Mouse (Mus musculus) embryonic facial prominence, embryonic 14.5 days (tissue): ENCODE measurements around the gene Ccdc172. TPM values are rescaled to one million over a fixed set of nuclear protein-coding genes. Genes with fewer than 3 reads are reported as not detected.
A peak's percentile ranks its signal among the peaks of the same experiment; 100 is the strongest.

Experiments
- ATAC-seq: fragments of 200-750 bp; cut with Nextera tagmentation; 2 replicates; pipeline ENCODE4 v1.8.0; 2017; ENCODE audit warnings: low read depth, moderate number of reproducible peaks, moderate TSS enrichment
- DNase-seq: peaks from one replicate; pipeline ENCODE4 v3.0.0-alpha.2; 2015; ENCODE audit warnings: low spot score
- H3K27ac ChIP-seq: fragments of 300-500 bp; sonication (generic); replicated peaks from 2 replicates; pipeline ENCODE4 v1.5.1; 2014; ENCODE audit warnings: low read depth, mild to moderate bottlenecking, low read length, moderate library complexity
- H3K27me3 ChIP-seq: fragments of 300-500 bp; sonication (generic); replicated peaks from 2 replicates; pipeline ENCODE4 v1.6.1; 2014; ENCODE audit warnings: low read length; ENCODE audit not compliant: control insufficient read depth, insufficient read depth
- H3K36me3 ChIP-seq: fragments of 300-500 bp; sonication (generic); 2 replicates; pipeline ENCODE4 v1.6.1; 2014; ENCODE audit warnings: low read length, mixed read lengths; ENCODE audit not compliant: control insufficient read depth, insufficient read depth
- H3K4me1 ChIP-seq: fragments of 300-500 bp; sonication (generic); 2 replicates; pipeline ENCODE4 v1.6.1; 2014; ENCODE audit warnings: antibody characterized with exemption, low read length; ENCODE audit not compliant: control insufficient read depth, insufficient read depth
- H3K4me2 ChIP-seq: fragments of 300-500 bp; sonication (generic); 2 replicates; pipeline ENCODE4 v1.6.1; 2014; ENCODE audit warnings: low read depth, mild to moderate bottlenecking, low read length, moderate library complexity, mixed read lengths
- H3K4me3 ChIP-seq: fragments of 300-500 bp; sonication (generic); 2 replicates; pipeline ENCODE4 v1.5.1; 2014; ENCODE audit warnings: low read depth, mild to moderate bottlenecking, low read length
- H3K9ac ChIP-seq: fragments of 300-500 bp; sonication (generic); 2 replicates; pipeline ENCODE4 v1.6.1; 2014; ENCODE audit warnings: low read depth, mild to moderate bottlenecking, low read length, moderate library complexity, mixed read lengths
- H3K9me3 ChIP-seq: fragments of 300-500 bp; sonication (generic); 2 replicates; pipeline ENCODE4 v1.6.1; 2016; ENCODE audit warnings: low read length; ENCODE audit not compliant: control insufficient read depth
- WGBS: fragments of 180-500 bp; shearing (Covaris S2); extraction: QIAGEN DNeasy Blood & Tissue Kit; methylation state at CpG from one replicate; pipeline ENCODE4 v1.1.7; 2014; 5-methylcytosine and 5-hydroxymethylcytosine counted together
- polyA plus RNA-seq: library from polyadenylated mRNA; unstranded; fragments of >200 nt; fragmentation: Nextera tagmentation; extraction: Ambion mirVana; gene quantifications from 2 replicates; pipeline ENCODE4 v1.2.1, GENCODE M21; 2014

Ccdc172 gene
- not detected in 2 replicates for polyA plus RNA-seq

DNA sequence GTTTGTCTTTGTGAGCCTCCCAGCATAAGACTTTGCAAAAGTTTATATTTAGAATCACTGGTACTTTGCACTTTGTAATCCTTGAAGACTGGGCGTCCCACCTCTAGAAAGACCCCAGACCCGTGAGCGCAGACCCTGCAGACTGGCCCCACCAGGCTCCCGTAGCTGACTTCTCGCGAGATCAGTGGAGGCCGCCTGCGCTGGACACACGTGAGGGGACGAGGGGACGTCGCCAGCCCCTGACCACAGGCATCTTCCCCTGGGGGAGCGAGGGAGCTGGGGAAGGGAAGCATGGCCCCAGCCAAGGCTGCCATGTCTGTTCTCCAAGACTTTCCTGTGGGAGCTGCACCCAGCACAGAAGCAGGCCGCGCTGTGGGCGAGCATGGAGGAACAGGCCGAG, at the start of gene Ccdc172:
Ccdc172 (plus strand) TSS at position 176 of the 400 bp plus-strand sequence.
- no peaks in the 10 kb centered on the region for H3K4me1 ChIP-seq
- H3K9ac ChIP-seq = no peak within 1 kb of the TSS
- H3K27me3 ChIP-seq = no peaks in the 10 kb centered on the region
- H3K36me3 ChIP-seq = no peaks in the 10 kb centered on the region
- DNase-seq (no peak), ATAC-seq (no peak)
- H3K9me3 ChIP-seq = no peaks in the 10 kb centered on the region
- no peak within 1 kb of the TSS for H3K27ac ChIP-seq
- no peak within 1 kb of the TSS for H3K4me3 ChIP-seq
- 90% methylated on average over 16 of the region's 17 CpGs for WGBS
- H3K4me2 ChIP-seq = no peak within 1 kb of the TSS

- Histone ChIP-seq H3K27me3 (peaks cover 6% of the 10 kb centered on the region; the same call in 1 of the 2 replicates), H3K36me3 (no peaks in the 10 kb centered on the region), H3K27ac (no peak overlapping the region), H3K4me3 (no peak overlapping the region), H3K9ac (no peak overlapping the region), H3K9me3 (no peaks in the 10 kb centered on the region), H3K4me2 (no peak overlapping the region), H3K4me1 (peaks cover 9% of the 10 kb centered on the region; the same call in 1 of the 2 replicates)
- WGBS = 66% methylated on average over 3 of the region's 3 CpGs
- DNase-seq = no peak
- no peak for ATAC-seq
Observed at GRCm38 (mm10) chr19:58463755-58464154, 48.0 kb upstream of the Ccdc172 start.

DNA sequence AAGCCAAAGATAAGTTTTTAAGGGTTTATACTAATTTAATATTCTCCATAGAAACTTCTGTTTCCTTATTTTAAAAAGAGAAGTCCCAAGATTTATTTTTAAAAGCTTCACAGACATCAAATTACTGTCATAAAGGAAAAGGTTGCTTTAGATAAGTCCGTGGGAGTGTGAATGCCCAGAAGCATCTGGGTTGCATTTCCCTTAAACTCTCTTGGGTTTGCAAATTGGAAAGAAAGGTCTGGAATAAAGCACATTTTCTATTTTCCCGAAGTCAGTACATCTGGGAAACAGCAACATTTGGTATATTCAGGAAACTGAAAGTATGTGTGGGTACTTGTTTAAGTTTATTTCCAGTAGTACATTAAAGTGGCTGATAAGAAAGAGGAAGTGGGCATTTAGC, 43.5 kb upstream of the Ccdc172 start:
- Histone ChIP-seq H3K4me1 (peaks cover 13% of the 10 kb centered on the region; the same call in 1 of the 2 replicates), H3K27me3 (no peaks in the 10 kb centered on the region; the same call in 1 of the 2 replicates), H3K9me3 (no peaks in the 10 kb centered on the region), H3K4me2 (peak overlapping the region; percentile 40), H3K9ac (no peak overlapping the region), H3K36me3 (no peaks in the 10 kb centered on the region), H3K4me3 (no peak overlapping the region), H3K27ac (peak overlapping the region; percentile 10; the same call in 1 of the 2 replicates)
- ATAC-seq (no peak), DNase-seq (peak; percentile 59)
- WGBS = 17% methylated on average over 2 of the region's 2 CpGs

DNA sequence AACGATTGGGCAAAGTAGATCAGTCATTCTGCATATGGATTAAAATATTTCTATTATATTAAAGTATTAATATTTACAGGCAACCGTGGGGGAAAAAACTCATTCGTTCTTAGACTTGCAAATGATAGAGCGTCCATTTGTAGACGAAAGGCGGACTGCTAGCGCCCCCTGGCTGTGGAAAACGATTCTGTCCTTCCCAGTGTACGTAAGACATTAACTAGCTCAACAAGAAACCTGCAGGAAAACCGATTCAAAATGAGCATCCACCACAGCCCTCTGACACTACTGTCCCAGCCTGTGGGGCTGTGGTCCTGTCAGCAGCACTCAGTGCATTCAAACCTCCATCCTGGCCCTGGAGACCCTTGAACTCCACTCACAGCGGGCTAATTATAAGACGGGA, 42.4 kb upstream of the Ccdc172 start:
- no peak overlapping the region for H3K9ac ChIP-seq
- H3K27ac ChIP-seq = no peak overlapping the region
- H3K4me2 ChIP-seq = no peak overlapping the region
- H3K4me1 ChIP-seq = peaks cover 13% of the 10 kb centered on the region; the same call in 1 of the 2 replicates
- no peaks in the 10 kb centered on the region for H3K36me3 ChIP-seq
- no peaks in the 10 kb centered on the region; the same call in 1 of the 2 replicates for H3K27me3 ChIP-seq
- H3K4me3 ChIP-seq = no peak overlapping the region
- DNase-seq (peak; percentile 90), ATAC-seq (peak; percentile 62; the same call in 1 of the 2 replicates)
- 16% methylated on average over 12 of the region's 12 CpGs for WGBS
- H3K9me3 ChIP-seq = no peaks in the 10 kb centered on the region

- H3K9me3 ChIP-seq = 0 out of 2 replicates have a peak, but pooled peaks cover under 1% of the 10 kb centered on the region
- DNase-seq (no peak), ATAC-seq (no peak)
- 79% methylated on average over 3 of the region's 3 CpGs for WGBS
- no peak overlapping the region for H3K9ac ChIP-seq
- H3K4me3 ChIP-seq = no peak overlapping the region
- no peaks in the 10 kb centered on the region for H3K4me1 ChIP-seq
- H3K27ac ChIP-seq = no peak overlapping the region
- H3K27me3 ChIP-seq = no peaks in the 10 kb centered on the region; the same call in 1 of the 2 replicates
- no peak overlapping the region for H3K4me2 ChIP-seq
- H3K36me3 ChIP-seq = no peaks in the 10 kb centered on the region
Observed at GRCm38 (mm10) chr19:58474251-58474650, 37.5 kb upstream of the Ccdc172 start.

DNA sequence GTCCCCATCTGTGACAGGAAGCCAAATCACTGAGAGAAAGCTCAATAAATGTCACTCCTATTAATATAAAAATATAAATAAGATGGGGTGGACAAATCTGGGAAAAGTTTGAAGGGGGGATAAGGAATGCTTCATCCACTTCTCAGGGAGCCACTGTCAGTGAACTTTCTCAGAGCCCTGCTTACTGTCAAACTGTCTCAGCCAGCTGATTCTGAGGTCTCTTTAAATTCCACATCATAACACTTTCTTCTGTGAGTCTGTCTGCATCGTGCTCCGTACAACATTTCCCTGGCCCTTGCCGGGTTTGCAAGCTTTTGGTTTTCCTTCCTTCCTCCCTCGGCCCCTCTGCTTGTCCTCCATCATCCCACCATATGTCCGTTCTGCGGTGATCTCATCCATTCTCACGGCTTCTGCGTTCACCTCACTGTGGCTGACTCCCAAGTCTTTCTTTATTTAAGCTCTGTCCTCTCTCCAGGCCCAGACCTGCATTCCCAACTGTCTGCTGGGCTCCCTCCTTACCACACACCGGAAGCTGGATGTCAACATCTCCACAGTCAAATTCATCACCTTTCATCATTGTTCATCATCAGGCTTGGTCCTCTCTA, 29.3 kb upstream of the Ccdc172 start:
- ATAC-seq (no peak), DNase-seq (peak; percentile 33)
- no peak overlapping the region for H3K4me2 ChIP-seq
- H3K9ac ChIP-seq = no peak overlapping the region
- no peak overlapping the region for H3K4me3 ChIP-seq
- peaks cover 7% of the 10 kb centered on the region; the same call in 1 of the 2 replicates for H3K4me1 ChIP-seq
- 65% methylated on average over 9 of the region's 9 CpGs for WGBS
- H3K27ac ChIP-seq = no peak overlapping the region
- no peaks in the 10 kb centered on the region for H3K27me3 ChIP-seq
- H3K36me3 ChIP-seq = no peaks in the 10 kb centered on the region
- H3K9me3 ChIP-seq = peaks cover 14% of the 10 kb centered on the region; the same call in 1 of the 2 replicates

GRCm38 (mm10) chr19:58486686-58487085, 25.1 kb upstream of the Ccdc172 start:
- H3K27me3 ChIP-seq = no peaks in the 10 kb centered on the region
- WGBS = 26% methylated on average over 2 of the region's 2 CpGs
- no peak overlapping the region for H3K9ac ChIP-seq
- ATAC-seq (no peak), DNase-seq (peak; percentile 52)
- H3K9me3 ChIP-seq = peaks cover 20% of the 10 kb centered on the region; the same call in 1 of the 2 replicates
- no peak overlapping the region for H3K27ac ChIP-seq
- no peaks in the 10 kb centered on the region for H3K36me3 ChIP-seq
- H3K4me2 ChIP-seq = no peak overlapping the region
- no peak overlapping the region for H3K4me3 ChIP-seq
- peaks cover 7% of the 10 kb centered on the region; the same call in 1 of the 2 replicates for H3K4me1 ChIP-seq

GRCm38 (mm10) chr19:58497106-58497505, 14.7 kb upstream of the Ccdc172 start:
- peak; percentile 30 for DNase-seq
- Histone ChIP-seq H3K27me3 (no peaks in the 10 kb centered on the region), H3K27ac (no peak overlapping the region), H3K4me1 (no peaks in the 10 kb centered on the region), H3K4me3 (no peak overlapping the region), H3K9me3 (no peaks in the 10 kb centered on the region), H3K9ac (no peak overlapping the region), H3K36me3 (no peaks in the 10 kb centered on the region), H3K4me2 (no peak overlapping the region)
- WGBS = 34% methylated on average over 3 of the region's 3 CpGs
- ATAC-seq = no peak
